Mouse (Mus musculus): Measurements from ENCODE around the gene Tmem53. TPM values are rescaled to one million over a fixed set of nuclear protein-coding genes. Genes with fewer than 3 reads are reported as not detected.

Tmem53 gene
- total and polyA plus RNA-seq, 2 experiments from 2014 or later: 59.2 to 65.9 TPM

- ATAC-seq (ENCODE audit: insufficient read depth, low read depth) (peak; percentile 33; the same call in 1 of the 2 replicates), DNase-seq (ENCODE audit: low spot score) (peak; percentile 32)
- peak overlapping the region; percentile 46 for H3K4me3 ChIP-seq (ENCODE audit: low read depth, low read length)
- no peaks in the 10 kb centered on the region for H3K9me3 ChIP-seq (replicated peaks; ENCODE audit: control insufficient read depth, low read length)
- H3K4me2 ChIP-seq (ENCODE audit: low read depth, low read length): peak overlapping the region; percentile 93
- H3K9ac ChIP-seq (replicated peaks; ENCODE audit: low read depth, low read length): peak overlapping the region; percentile 52
- TF ChIP-seq CTCF (IDR thresholded peaks at IDR 0.05; ENCODE audit: low read depth) (no peak), EP300 (IDR thresholded peaks at IDR 0.05; ENCODE audit: low read depth) (no peak)
- H3K27ac ChIP-seq (ENCODE audit: low read depth): no peak overlapping the region
- H3K4me1 ChIP-seq (ENCODE audit: control insufficient read depth, insufficient read depth): peaks cover 6% of the 10 kb centered on the region
- 5% methylated on average over 47 of the region's 54 CpGs for WGBS
- no peaks in the 10 kb centered on the region for H3K36me3 ChIP-seq (replicated peaks; ENCODE audit: control insufficient read depth, insufficient read depth, low read length)
- H3K27me3 ChIP-seq (ENCODE audit: control insufficient read depth, insufficient read depth, low read length): peaks cover 34% of the 10 kb centered on the region
These were observed 52.7 kb downstream of the Tmem53 start for GRCm38 (mm10) chr4:117304239-117305025.

- peaks cover 6% of the 10 kb centered on the region for H3K4me1 ChIP-seq (ENCODE audit: control insufficient read depth, insufficient read depth)
- no peak for TF ChIP-seq CTCF (IDR thresholded peaks at IDR 0.05; ENCODE audit: low read depth)
- TF ChIP-seq EP300 (IDR thresholded peaks at IDR 0.05; ENCODE audit: low read depth): no peak
- H3K27me3 ChIP-seq (ENCODE audit: control insufficient read depth, insufficient read depth, low read length): peaks cover 34% of the 10 kb centered on the region
- no peak for DNase-seq (ENCODE audit: low spot score)
- no peaks in the 10 kb centered on the region for H3K9me3 ChIP-seq (replicated peaks; ENCODE audit: control insufficient read depth, low read length)
- no peak overlapping the region for H3K4me3 ChIP-seq (ENCODE audit: low read depth, low read length)
- H3K4me2 ChIP-seq (ENCODE audit: low read depth, low read length): no peak overlapping the region
- H3K9ac ChIP-seq (replicated peaks; ENCODE audit: low read depth, low read length): no peak overlapping the region
- H3K27ac ChIP-seq (ENCODE audit: low read depth): no peak overlapping the region
- ATAC-seq (ENCODE audit: insufficient read depth, low read depth): no peak
- 51% methylated on average over 6 of the region's 7 CpGs for WGBS
- H3K36me3 ChIP-seq (replicated peaks; ENCODE audit: control insufficient read depth, insufficient read depth, low read length): no peaks in the 10 kb centered on the region
These were observed 53.7 kb downstream of the Tmem53 start for GRCm38 (mm10) chr4:117305461-117305860.

GRCm38 (mm10) chr4:117307270-117307669 lies 55.5 kb downstream of the Tmem53 start:
- Histone ChIP-seq H3K4me3 (ENCODE audit: low read depth, low read length) (no peak overlapping the region), H3K36me3 (replicated peaks; ENCODE audit: control insufficient read depth, insufficient read depth, low read length) (no peaks in the 10 kb centered on the region), H3K4me2 (ENCODE audit: low read depth, low read length) (no peak overlapping the region), H3K27ac (ENCODE audit: low read depth) (no peak overlapping the region), H3K9me3 (replicated peaks; ENCODE audit: control insufficient read depth, low read length) (no peaks in the 10 kb centered on the region), H3K27me3 (ENCODE audit: control insufficient read depth, insufficient read depth, low read length) (peaks cover 34% of the 10 kb centered on the region), H3K4me1 (ENCODE audit: control insufficient read depth, insufficient read depth) (peaks cover 6% of the 10 kb centered on the region), H3K9ac (replicated peaks; ENCODE audit: low read depth, low read length) (no peak overlapping the region)
- TF ChIP-seq CTCF (IDR thresholded peaks at IDR 0.05; ENCODE audit: low read depth) (no peak), EP300 (IDR thresholded peaks at IDR 0.05; ENCODE audit: low read depth) (no peak)
- DNase-seq (ENCODE audit: low spot score): no peak
- 60% methylated on average over 6 of the region's 6 CpGs for WGBS
- no peak for ATAC-seq (ENCODE audit: insufficient read depth, low read depth)

GRCm38 (mm10) chr4:117309427-117309826 lies 57.7 kb downstream of the Tmem53 start:
- ATAC-seq (ENCODE audit: insufficient read depth, low read depth) (no peak), DNase-seq (ENCODE audit: low spot score) (no peak)
- H3K27ac ChIP-seq (ENCODE audit: low read depth): no peak overlapping the region
- no peaks in the 10 kb centered on the region for H3K36me3 ChIP-seq (replicated peaks; ENCODE audit: control insufficient read depth, insufficient read depth, low read length)
- no peaks in the 10 kb centered on the region for H3K4me1 ChIP-seq (ENCODE audit: control insufficient read depth, insufficient read depth)
- no peak overlapping the region for H3K4me3 ChIP-seq (ENCODE audit: low read depth, low read length)
- H3K4me2 ChIP-seq (ENCODE audit: low read depth, low read length): no peak overlapping the region
- 83% methylated on average over 1 of the region's 1 CpGs for WGBS
- H3K27me3 ChIP-seq (ENCODE audit: control insufficient read depth, insufficient read depth, low read length): peaks cover 30% of the 10 kb centered on the region
- no peaks in the 10 kb centered on the region for H3K9me3 ChIP-seq (replicated peaks; ENCODE audit: control insufficient read depth, low read length)
- TF ChIP-seq CTCF (IDR thresholded peaks at IDR 0.05; ENCODE audit: low read depth) (peak; percentile 9; the same call in 1 of the 2 replicates), EP300 (IDR thresholded peaks at IDR 0.05; ENCODE audit: low read depth) (no peak)
- H3K9ac ChIP-seq (replicated peaks; ENCODE audit: low read depth, low read length): no peak overlapping the region

DNA sequence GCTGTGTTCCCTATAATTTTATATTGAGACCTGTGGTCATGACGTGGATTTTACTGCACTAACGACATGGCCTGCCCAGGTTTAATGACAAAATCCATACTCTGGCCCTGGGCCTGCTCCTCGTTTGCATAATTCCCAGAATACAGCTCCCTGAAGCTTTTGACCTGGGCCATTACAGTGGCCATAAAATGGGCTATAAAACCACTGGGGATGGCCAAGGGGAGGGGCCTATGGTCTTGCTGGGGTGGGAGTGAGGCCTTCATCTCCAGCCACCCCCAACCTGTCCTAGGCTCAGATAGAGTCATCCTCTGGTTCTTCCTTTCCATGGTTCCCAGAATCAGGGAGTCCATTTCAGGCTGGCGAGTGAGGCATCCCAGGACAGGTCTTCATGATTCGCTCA lies 60.1 kb downstream of the Tmem53 start:
- TF ChIP-seq EP300 (IDR thresholded peaks at IDR 0.05; ENCODE audit: low read depth) (no peak), CTCF (IDR thresholded peaks at IDR 0.05; ENCODE audit: low read depth) (no peak)
- no peak overlapping the region for H3K9ac ChIP-seq (replicated peaks; ENCODE audit: low read depth, low read length)

More for the DNA sequence above, 60.1 kb downstream of the Tmem53 start:
- Histone ChIP-seq H3K27me3 (ENCODE audit: control insufficient read depth, insufficient read depth, low read length) (peaks cover 37% of the 10 kb centered on the region), H3K4me2 (ENCODE audit: low read depth, low read length) (no peak overlapping the region), H3K4me3 (ENCODE audit: low read depth, low read length) (no peak overlapping the region), H3K9me3 (replicated peaks; ENCODE audit: control insufficient read depth, low read length) (no peaks in the 10 kb centered on the region), H3K4me1 (ENCODE audit: control insufficient read depth, insufficient read depth) (no peaks in the 10 kb centered on the region), H3K27ac (ENCODE audit: low read depth) (no peak overlapping the region), H3K36me3 (replicated peaks; ENCODE audit: control insufficient read depth, insufficient read depth, low read length) (no peaks in the 10 kb centered on the region)
- DNase-seq (ENCODE audit: low spot score): no peak
- ATAC-seq (ENCODE audit: insufficient read depth, low read depth): no peak
- WGBS: 71% methylated on average over 5 of the region's 5 CpGs
